Comparison of ENCODE assay signal across 8 mouse cellular contexts in the genomic region with DNA sequence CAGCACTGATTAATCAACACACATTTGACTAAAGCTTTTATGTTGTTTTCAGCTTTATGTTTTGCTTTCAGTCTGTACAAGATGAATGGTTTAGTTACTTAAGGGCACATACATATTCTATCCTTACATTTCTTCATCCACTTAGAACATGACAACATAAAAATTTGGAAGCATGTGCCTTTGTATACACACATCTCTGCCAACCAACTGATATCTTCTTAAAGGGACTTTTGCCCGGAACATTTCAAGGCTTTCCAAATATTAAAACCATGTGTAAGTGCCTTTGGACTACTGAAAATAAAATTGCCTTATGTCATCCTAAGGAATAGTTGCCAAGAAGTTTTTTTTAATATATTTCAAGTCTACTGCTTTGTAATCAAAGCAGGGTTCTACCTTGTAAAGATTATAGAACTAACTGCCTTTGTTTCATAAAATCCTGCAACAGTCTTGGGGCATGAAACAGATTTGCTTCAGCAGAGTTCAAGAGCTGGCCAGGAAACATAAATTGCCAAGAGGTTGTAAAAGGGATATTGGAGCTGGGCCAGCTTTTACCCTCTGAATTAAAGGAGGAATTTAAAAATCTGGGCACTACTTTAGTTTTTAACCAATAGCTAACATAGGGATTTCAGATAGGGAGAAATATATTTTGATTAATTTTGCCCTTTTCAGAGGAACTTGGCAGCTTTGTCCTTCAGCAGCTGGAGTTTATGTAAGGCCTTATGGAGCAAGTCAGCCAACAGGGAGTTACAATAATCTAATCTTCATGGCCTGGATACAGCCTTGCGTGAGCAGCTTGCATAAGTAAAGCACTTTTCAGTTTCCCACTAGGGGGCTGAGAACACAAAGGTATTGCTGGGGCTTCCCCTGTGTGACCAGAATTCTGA.
DNase-seq lines count a peak whose midpoint lies in the region; ATAC-seq lines count a peak whose summit lies in the region.

No protein-coding gene starts in this region.

- H3K27me3 ChIP-seq in heart, embryonic 11.5 days (ENCODE audit: control insufficient read depth, insufficient read depth, low read length): no peaks in the 10 kb centered on the region
- no peaks in the 10 kb centered on the region for H3K27me3 ChIP-seq in embryonic facial prominence, embryonic 12.5 days
- no peaks in the 10 kb centered on the region for H3K27me3 ChIP-seq in hindbrain, embryonic 13.5 days
- no peaks in the 10 kb centered on the region for H3K27me3 ChIP-seq in limb, embryonic 15.5 days

- H3K27ac ChIP-seq in heart, embryonic 11.5 days (ENCODE audit: low read depth, low read length): no peak overlapping the region
- no peak overlapping the region for H3K27ac ChIP-seq in embryonic facial prominence, embryonic 12.5 days
- H3K27ac ChIP-seq in hindbrain, embryonic 13.5 days: 0 out of 2 replicates have a peak overlapping the region, but pooled peaks have one; percentile 8
- H3K27ac ChIP-seq in limb, embryonic 15.5 days: no peak overlapping the region

- DNase-seq in heart, adult 11 months: peak; percentile 89
- DNase-seq in R1 (ENCODE audit: low read depth, low spot score): peak; percentile 46
- DNase-seq in skeletal muscle tissue, adult 2 months (ENCODE audit: low read depth, low spot score): peak; percentile 7
- no peak for DNase-seq in urinary bladder, adult 18-20 months (ENCODE audit: low spot score in 2 of 2)

- H3K4me2 ChIP-seq in heart, embryonic 11.5 days: no peak overlapping the region
- no peak overlapping the region for H3K4me2 ChIP-seq in embryonic facial prominence, embryonic 12.5 days (replicated peaks)
- H3K4me2 ChIP-seq in hindbrain, embryonic 13.5 days: no peak overlapping the region
- no peak overlapping the region for H3K4me2 ChIP-seq in limb, embryonic 15.5 days

- no peaks in the 10 kb centered on the region for H3K36me3 ChIP-seq in heart, embryonic 11.5 days (ENCODE audit: control insufficient read depth, insufficient read depth, low read length)
- H3K36me3 ChIP-seq in embryonic facial prominence, embryonic 12.5 days: no peaks in the 10 kb centered on the region
- H3K36me3 ChIP-seq in hindbrain, embryonic 13.5 days: no peaks in the 10 kb centered on the region
- no peaks in the 10 kb centered on the region for H3K36me3 ChIP-seq in limb, embryonic 15.5 days

- WGBS in heart, embryonic 11.5 days (ENCODE audit: insufficient replicate concordance): 50% methylated on average over 2 of the region's 2 CpGs
- WGBS in embryonic facial prominence, embryonic 12.5 days: 32% methylated on average over 2 of the region's 2 CpGs
- WGBS in hindbrain, embryonic 13.5 days: 33% methylated on average over 2 of the region's 2 CpGs
- WGBS in limb, embryonic 15.5 days: 15% methylated on average over 2 of the region's 2 CpGs

- no peak overlapping the region for H3K9ac ChIP-seq in heart, embryonic 11.5 days (ENCODE audit: low read depth, low read length)
- no peak overlapping the region for H3K9ac ChIP-seq in embryonic facial prominence, embryonic 12.5 days
- no peak overlapping the region for H3K9ac ChIP-seq in hindbrain, embryonic 13.5 days
- H3K9ac ChIP-seq in limb, embryonic 15.5 days: no peak overlapping the region

- no peaks in the 10 kb centered on the region for H3K4me1 ChIP-seq in heart, embryonic 11.5 days (ENCODE audit: control insufficient read depth, insufficient read depth, low read length)
- H3K4me1 ChIP-seq in embryonic facial prominence, embryonic 12.5 days: no peaks in the 10 kb centered on the region
- no peaks in the 10 kb centered on the region for H3K4me1 ChIP-seq in hindbrain, embryonic 13.5 days (replicated peaks)
- H3K4me1 ChIP-seq in limb, embryonic 15.5 days: no peaks in the 10 kb centered on the region

- ATAC-seq in heart, embryonic 11.5 days (replicated peaks; ENCODE audit: insufficient number of reproducible peaks, low FRiP score, low TSS enrichment): no peak
- ATAC-seq in embryonic facial prominence, embryonic 12.5 days (ENCODE audit: insufficient number of reproducible peaks, insufficient read depth, low FRiP score, low TSS enrichment): 0 out of 2 replicates have a peak, but pooled peaks have one; percentile 22
- peak; percentile 94 for ATAC-seq in hindbrain, embryonic 13.5 days (ENCODE audit: low FRiP score)
- ATAC-seq in limb, embryonic 15.5 days (ENCODE audit: insufficient number of reproducible peaks, low FRiP score, low TSS enrichment, low read depth): peak; percentile 80; the same call in 1 of the 2 replicates

- H3K4me3 ChIP-seq in heart, embryonic 11.5 days (ENCODE audit: low read depth, low read length): no peak overlapping the region
- H3K4me3 ChIP-seq in embryonic facial prominence, embryonic 12.5 days: no peak overlapping the region
- no peak overlapping the region for H3K4me3 ChIP-seq in hindbrain, embryonic 13.5 days
- no peak overlapping the region for H3K4me3 ChIP-seq in limb, embryonic 15.5 days

- H3K9me3 ChIP-seq in heart, embryonic 11.5 days (replicated peaks; ENCODE audit: control insufficient read depth, low read length): no peaks in the 10 kb centered on the region
- no peaks in the 10 kb centered on the region for H3K9me3 ChIP-seq in embryonic facial prominence, embryonic 12.5 days
- H3K9me3 ChIP-seq in hindbrain, embryonic 13.5 days: no peaks in the 10 kb centered on the region
- no peaks in the 10 kb centered on the region for H3K9me3 ChIP-seq in limb, embryonic 15.5 days

Comparison
In these comparisons a context has a peak if more than half of its experiments do, and no peak if none do; other contexts are left out.
1. DNase-seq: peak in heart, adult 11 months (single experiment), R1 (single experiment) and skeletal muscle tissue, adult 2 months (single experiment); none in urinary bladder, adult 18-20 months (0 of 2).